Mouse (Mus musculus): ENCODE data around the gene Med15. TPM values are rescaled to one million over a fixed set of nuclear protein-coding genes. Genes with fewer than 3 reads are reported as not detected.
"Not testable (repeated sequence)": the region's sequence is repeated elsewhere in the genome, so short reads cannot be mapped to it uniquely, and the experiment has no call there.

Med15 gene
- 10 to 100 TPM; 54.1 to 95.8 (median 62.0) TPM for total RNA-seq (2022)

DNA sequence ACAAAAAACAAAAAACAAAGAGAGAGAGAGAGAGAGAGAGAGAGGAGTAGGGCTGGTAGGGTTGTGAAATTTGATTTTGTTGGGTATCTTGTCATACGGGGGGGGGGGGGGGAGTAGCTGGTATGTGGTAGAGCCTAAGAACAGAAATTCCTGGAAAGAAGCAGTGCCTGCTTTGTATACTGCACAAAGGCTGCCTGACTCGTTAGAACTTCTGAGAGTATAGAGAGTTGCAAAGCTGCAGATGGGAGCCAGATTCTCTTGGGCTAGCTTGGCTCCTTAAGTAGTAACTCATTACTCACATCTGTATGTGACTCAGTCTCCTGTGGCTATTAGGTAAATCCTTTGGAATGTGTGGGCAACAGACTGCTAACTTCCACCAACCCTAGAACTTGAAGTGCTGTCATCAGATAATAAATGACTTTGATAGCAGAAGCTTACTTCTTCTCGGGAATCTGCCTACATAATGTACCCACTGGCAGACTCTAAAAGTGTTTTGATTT, at the start of gene Med15:
TSS of gene Med15 (minus strand) at position 51 of the 500 bp plus-strand sequence.
- no peak for DNase-seq

DNA sequence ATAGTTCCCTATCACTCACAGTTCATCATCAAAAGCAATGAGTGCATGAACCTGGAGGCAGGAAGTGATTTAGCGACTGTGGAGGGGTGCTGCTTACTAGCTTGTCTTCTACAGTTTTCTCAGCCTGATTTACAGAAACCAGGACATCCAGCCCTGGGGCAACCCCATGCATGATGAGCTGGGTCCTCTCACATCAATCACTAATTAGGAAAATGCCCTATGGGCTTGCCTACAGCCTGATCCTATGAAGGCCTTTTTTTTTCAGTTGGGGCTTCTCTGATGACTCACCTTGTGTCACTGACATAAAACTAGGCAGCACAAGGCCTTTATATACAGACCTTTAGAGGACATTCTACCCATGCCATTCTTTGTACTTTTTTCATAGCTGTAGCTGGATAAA, 47.0 kb upstream of the Med15 start:
- no peak for DNase-seq

DNA sequence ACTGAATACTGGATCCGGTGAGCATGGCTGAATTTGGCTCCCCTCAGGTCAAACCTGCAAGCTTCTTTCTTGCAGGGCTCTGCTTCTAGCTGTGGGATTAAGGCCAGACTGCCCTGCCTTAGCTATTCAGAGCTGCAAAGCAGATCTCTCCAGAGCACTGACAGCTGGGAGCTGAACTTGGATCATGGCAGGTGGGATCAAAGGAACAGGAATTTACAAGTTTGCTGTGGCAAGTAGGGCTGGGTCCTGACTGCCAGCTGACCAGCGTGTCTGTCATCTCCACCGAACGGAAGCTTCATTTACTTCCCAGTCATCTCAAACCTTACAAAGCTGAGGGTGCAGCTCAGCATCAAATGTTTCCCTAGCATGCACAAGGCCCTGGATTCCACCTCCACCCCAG, 45.5 kb upstream of the Med15 start:
- DNase-seq, result no peak

DNA sequence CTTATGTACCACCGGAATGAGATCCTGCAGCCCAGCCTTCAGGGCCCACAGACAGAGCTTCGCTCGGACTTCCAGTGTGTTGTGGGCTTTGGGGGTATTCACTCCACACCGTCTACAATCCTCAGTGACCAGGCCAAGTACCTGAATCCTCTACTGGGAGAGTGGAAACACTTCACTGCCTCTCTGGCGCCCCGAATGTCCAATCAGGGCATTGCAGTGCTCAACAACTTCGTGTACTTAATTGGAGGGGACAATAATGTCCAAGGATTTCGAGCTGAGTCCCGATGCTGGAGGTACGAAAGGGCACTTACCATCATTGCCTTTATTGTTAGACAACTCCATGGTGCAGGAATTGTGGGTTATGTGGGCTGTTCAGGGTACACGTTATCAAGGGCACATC, 44.1 kb upstream of the Med15 start:
- no peak for DNase-seq

DNA sequence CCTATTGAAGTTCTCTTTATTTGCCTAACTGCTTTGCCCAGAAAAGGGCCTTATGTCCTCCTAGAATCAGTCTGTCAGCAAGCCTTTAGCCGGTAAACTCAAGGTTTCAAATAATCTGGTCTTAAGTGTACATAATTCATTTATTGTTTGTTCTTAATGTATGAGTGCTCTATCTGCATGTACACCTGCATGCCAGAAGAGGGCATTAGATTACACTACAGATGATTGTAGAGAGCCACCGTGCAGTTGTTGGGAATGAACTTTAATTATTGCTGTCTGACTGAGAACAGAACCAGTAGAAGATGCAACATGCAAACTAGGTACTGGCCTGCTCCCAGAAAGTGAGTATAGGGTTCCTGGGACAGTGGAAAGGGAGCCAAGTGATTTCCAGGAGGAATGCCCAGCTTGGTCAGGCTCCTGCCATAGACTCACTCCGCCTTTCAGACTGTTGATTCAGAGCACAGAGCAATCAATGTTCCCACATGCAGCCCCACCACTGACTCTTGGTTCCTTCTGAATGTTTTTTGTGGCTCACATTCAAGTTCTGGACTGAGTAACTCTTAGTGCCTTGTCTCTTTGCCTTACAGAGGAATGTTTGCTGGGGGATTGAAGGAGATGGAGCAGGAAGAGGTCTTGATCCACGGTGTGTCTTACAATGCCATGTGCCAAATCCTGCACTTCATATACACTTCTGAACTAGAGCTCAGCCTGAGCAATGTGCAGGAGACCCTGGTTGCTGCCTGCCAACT, 38.6 kb upstream of the Med15 start:
- no peak for DNase-seq

DNA sequence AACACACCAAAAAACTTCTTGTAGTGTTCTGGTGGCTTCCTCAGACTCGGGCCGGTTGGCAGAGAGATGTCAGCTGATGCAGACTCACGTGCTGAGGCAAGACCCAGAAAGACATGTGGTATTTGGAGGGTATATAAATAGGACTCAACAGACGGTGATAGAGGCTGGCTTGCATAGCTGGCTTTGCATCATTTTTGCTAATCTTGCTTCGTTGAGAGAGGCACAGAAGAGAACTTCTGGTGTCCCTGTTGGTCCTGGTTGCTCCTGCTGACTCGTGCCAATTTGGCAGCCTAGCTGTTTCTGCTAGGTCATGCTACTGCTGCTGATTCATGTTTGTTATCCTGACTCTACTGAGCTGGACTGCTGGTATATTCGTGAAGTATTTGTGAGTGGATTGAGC, 36.1 kb upstream of the Med15 start:
- DNase-seq, result peak; percentile 45

DNA sequence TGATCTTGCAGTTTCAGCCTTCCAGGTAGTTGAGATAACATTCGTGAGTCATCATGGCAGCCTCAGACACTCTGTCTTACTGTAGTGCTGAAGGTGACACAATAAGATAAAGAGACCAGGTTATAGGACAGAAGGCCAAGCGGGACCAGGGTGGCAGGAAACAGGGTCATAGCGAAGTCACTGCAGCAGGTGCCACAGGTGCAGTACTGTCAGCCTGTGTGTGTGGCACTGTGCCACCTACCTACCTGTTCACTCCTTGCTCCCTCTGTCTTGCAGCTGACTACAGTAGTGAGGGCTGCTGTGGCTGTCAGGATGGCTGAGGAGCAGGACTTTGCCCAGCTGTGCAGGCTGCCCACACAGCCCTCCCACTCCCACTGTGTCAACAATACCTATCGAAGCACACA, 31.4 kb upstream of the Med15 start:
- no peak for DNase-seq

DNA sequence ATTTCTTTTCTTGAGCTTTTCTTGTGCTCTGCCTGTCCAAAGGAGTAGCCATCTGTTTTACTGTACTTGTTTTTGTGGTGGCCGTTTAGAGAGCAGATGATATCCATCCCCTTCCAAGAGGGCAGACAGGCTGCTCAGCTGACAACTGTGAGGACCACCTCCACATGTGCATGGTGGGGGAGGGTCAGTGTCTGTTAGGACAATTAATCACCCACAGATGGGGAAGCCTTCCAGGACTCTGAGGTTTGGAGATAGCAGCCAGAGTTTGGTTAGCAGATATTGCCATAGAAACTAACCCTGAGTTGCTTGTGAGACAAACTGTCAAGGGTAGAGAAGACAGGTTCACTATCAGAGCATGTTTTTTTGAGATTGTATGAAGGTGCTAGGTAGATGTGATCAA, 28.4 kb upstream of the Med15 start:
- no peak for DNase-seq

DNA sequence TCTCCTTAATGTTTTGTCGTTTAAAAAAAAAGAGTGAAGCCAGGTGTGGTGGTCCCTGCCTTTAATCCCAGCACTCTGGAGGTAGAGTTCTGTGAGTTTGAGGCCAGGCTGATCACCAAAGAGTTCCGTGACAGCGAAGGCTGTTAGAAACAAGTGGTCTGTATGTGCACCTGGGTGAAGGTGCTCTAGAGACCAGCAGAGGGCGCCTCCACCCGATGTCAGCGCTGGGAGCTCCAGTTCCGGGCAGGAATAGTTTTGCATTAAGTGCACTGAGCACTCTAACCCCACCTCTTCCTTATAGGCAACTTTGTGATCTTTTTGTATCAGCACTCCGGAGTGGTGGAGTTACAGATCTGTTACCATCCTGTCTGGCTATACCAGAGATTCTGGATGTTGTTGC, 28.0 kb upstream of the Med15 start:
- DNase-seq, result no peak

DNA sequence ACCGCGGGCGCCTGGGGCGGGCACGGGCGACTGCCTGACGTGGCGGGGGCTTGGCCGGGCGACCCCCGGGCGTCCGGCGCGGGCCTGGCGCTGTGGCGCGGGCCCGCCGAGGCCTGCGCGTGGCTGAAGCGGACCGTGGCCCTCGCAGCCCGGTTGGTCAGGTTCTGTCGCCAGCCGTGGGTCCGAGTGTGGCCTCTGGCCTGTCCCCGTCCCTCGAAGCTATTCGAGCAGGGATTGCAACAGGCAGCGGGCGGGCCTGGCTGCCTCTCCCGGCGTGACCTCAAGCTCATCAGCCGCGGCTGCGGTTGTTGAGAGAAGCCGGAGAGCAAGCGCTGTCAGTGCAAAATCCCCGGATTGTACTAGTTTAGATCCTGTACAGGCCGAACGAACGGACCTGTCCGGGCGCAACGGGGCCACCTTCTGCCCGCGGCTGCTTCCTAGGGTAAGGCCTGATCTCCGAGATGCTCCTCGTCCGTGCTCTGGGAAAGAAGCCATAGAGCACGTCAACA, 27.2 kb upstream of the Med15 start:
- DNase-seq, result peak; percentile 54

DNA sequence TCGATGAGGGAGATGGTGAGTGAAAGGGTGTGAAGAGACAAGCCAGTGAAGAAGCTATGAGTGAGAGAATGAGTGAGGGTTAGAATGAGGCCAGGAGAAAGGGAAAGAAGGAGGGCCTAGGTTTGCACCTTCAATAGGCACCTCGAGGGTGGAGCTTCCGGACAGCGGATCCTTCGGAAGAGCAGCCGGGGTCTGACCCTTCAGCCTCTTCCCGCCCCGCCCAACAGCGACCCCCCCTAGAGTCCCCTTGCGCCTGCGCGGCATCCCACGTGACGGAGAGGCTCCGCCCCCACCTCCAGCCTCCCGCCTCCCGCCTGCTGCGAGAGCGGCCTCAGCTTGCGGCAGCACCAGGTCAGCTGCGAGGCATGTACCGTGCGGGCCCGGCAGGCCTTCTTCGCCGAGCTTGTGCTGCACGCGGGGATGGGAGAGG, 26.7 kb upstream of the Med15 start, which contains the start of gene Klhl22:
TSS of gene Klhl22 (plus strand) at position 275 of the 430 bp plus-strand sequence.
- peak; percentile 84 for DNase-seq

DNA sequence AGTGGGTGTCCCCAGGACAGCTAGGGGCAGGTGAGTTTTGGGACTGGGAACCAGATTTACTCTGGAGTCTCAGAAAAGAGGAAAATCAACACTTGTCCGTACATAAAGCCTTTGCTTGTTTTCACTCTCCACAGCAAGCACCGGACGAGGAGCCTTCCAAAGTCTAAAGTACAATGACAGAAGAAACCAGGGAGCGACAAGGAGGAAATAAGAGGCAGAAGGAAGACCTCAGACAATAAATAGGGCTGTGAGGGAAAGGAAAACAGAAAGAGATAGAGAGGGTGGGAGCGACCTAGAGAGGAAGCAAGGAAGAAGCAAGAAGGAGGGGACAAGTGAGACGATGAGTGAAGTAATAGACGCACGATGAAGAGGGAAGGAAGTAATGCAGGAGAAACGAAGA, 26.2 kb upstream of the Med15 start:
- DNase-seq, result no peak

DNA sequence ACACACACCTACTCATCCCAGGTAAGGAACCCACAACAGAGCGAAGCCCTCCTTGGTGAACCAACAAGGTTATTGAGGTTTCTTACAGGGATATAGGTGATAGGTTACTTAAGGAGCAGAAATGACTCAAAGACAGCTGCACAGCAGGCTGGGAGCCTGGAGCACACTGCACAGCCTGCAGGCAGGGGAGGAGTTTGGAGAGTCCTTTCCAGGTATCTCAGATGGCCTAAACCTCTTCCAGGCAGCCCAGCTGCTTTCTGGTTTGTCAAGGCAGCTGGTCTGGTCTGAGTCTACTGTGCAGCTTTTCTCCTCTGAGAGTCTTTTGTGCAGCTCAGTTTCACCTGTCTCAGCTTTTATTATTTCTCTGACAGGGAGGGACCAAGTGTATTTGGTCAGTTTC, 25.1 kb upstream of the Med15 start:
- no peak for DNase-seq

DNA sequence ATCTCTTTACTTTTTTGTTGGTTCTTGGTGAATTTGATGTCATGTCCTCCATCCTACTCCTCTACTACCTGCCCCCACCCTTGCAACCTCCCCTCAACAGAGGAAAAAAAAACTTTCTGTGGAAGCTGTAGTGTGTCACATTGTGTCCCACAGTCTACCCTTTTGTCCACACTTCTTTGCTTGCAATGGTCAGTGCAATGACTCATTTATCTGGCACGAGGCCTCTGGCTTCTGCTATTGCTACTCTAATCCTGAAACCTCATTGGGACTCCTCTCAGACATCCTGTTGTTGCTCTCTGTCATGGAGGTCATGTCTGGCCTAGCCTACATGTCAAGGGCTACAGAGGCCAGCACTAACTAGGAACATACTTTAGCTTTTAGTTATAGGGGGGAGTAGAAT, 21.0 kb upstream of the Med15 start:
- no peak for DNase-seq

DNA sequence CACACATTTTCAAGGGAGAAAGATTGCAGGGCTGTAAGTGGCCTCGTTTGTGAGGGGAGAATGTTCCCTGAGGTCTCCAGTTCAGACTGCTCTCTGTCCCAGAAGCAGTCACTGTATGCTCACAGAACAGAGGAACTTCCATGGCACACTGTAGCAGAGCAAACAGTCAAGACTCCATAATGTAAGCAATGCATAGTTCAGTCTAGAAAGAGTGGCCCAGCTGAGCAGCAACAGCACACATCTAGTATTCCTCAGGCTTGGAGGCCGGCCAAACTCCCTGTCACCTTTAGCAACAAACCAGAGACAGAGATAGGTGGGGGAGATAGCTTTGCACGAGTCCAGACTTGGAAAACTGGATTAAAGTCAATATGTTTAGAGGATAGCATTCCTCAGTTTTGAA, 20.3 kb upstream of the Med15 start:
- DNase-seq, result no peak

DNA sequence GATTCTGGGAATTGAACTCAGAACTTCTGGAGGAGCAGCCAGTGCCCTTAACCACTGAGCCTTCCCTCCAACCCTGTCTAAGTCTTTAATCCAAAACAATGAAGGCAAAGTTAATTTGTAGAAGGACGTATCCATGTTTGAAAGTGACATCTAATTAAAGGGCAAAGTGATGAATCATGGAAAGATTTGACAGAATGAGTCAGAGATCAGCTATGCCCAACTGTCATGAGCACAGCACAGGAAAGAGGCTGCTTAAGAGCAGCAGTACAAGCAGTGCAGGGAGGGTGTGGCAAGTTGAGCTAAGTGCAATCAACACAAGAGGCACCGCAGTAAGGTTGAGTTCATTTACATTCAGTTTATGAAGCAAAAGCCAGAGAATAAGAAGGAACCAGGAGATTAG, 12.4 kb upstream of the Med15 start:
- no peak for DNase-seq

DNA sequence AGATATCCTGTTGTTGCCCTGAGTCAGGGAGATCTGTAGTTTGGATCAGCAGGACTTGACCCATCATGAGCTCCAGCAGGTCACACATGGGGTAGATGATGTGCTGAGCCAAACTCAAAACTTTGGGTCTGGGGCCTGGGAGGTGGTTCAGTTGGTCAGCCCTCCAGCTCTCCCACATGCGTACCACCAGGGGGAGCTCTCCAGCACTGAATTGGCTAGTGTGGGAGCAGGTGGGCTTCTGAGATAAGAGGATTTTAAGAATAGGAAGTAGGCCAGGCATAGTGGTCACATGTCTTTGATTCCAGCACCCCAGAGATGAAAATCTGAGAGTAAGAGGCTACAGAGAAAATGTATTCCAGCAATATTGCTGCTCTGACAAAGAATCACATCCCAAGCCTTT, 11.8 kb upstream of the Med15 start:
- DNase-seq, result no peak

DNA sequence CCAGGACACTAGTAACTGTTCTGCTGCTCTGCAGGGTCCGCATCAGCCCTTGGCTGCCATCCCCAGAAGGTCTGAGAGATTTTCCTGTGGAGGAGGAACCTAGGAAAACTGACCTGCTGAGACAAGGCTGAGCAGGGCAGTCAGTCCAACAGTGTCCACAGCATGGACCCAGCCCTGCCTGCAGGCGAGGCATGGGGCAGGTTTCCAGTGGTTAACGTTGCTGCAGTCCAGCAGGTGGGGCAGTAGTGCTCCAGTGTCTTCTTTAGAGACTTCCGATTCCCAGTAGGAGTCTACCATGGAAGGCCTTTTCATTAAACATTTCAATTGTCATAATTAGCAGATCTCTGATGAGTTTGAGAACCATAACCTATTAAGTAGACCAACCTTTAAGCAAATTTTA, 10.6 kb upstream of the Med15 start:
- DNase-seq, result no peak

DNA sequence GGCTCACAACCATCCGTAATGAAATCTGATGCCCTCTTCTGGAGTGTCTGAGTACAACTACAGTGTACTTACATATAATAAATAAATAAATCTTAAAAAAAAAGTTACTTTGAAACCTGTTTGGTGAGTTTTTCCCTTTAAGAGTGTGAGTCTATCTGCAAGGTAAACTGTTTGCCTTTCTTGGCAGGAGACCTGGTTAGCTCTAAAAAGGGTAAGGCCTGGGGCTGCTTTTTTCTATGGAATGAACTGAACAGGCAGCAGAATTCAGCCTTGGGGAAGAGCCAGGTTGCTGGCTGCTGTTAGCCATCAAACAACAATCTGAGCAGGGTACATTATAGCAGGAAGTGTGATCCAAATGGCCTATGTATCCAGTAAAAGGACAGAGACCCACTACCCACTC, 10.1 kb upstream of the Med15 start:
- no peak for DNase-seq

DNA sequence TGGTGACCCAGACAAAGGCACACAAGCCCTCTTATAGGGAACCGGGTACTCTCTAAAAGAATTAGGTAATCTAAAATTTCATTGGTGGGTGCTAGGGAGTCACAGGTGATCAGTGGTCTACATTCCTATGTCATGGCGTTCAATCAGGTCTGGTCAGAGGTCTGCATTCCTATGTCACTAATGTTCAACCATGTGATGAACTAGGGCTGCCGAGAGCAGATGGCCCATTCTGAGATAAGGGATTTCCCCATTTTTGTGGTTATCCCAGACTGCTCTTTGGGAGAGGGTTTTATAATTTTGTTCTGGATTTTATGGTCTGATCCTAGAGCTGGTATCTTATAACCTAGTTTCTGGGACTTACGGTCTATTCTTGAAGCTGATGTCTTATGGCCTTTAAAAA, 7.4 kb upstream of the Med15 start:
- DNase-seq, result no peak

DNA sequence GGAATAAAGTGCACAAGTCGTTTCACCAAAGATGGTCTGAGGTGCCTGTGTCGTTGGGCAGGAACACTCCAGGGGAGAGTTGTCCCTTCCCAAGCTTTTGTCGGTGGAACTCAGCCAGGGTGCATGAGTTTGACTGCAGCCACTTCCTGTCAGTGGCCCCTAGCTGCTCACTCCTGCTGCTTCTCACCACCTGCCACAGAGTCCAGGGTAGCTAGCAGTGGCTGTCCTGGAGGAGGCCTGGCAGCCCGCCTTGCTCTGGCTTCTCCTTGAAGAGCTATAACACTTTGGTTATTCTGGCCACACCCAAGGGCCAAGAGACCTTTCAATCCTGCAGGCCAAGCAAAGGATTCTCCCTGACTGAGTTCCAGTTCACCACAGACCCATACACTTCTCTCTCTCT, 3.5 kb upstream of the Med15 start:
- no peak for DNase-seq

DNA sequence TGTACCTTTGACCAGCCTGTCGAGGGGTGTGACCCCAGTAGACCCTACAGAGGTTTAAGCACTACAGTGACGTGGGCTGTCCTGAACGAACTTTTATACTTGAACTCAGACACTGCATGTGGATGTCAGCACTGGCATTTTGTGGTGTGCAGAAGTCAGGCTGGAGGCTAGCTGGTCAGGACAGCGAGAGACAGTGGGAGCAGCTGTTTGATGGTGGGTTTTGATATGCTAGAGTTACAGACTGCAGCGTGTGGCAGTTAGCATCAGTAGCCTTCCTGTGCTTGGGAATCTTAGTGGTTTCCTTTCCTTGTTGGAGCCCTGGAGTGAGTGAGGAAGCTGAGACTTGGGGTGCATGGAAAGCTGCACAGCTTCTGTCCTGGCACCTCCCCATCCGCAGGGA, 2.2 kb upstream of the Med15 start:
- DNase-seq, result not testable (repeated sequence)

DNA sequence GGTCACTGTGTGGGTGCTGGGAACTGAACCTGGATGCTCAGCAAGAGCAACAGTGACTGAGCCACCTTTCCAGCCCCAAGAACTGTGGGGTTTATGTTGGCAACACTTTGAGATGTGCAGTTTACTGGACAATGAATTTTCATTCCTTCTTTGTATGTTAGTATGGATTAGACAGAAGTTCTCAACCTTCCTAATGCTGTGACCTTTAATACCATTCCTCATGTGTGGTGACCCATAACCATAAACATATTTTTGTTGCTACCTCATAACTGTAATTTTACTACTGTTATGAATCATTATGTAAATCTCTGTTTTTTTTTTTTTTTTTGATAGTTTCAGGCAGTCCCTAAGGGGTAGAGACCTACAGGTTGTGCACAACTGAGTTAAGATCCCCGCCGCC, 955 bp upstream of the Med15 start:
- no peak for DNase-seq

DNA sequence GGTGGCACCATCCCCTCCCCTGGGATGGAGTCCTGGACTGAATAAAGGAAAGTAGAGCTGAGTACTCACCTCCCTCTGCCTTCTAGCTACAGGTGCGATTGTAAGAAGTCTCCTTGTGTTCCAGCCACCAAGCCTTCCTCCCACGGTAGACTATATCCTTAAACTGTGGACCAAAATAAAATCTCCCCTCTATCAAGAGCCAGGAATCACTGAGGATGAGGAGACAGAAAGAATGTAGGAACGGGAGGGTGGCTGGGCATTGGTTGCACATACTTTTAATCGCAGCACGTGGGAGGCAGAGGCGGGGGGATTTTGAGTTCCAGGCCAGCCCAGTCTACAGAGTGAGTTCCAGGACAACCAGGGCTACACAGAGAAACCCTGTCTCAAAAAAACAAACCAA, 260 bp downstream of the Med15 start:
- DNase-seq, result no peak

DNA sequence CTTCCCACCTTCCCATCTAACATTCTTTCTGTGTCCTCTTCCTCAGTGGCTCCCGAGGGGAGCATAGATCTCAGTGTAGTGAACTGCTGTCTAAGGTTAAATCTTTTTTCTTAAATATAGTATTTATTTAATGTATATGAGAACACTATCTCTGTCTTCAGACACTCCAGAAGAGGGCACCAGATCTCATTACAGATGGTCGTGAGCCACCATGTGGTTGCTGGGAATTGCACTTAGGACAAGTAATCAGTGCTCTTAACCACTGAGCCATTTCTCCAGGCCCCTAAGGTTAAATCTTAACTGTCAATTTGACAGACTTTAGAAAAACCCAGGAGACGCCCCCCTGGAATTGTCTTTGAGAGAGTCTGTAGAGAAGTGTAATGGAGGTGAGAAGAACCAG, 670 bp downstream of the Med15 start:
- DNase-seq, result no peak

All from adrenal gland, adult 8-10 months (tissue).